Mouse (Mus musculus) spleen, adult 2 months (tissue): ENCODE results near the gene Cend1. TPM values are rescaled to one million over a fixed set of nuclear protein-coding genes. Genes with fewer than 3 reads are reported as not detected.

Experiments used
- DNase-seq, 2 experiments: peaks; one replicate each; pipeline versions ENCODE4 v3.0.0 to v3.0.0-alpha.2; 2012 to 2021; ENCODE audit warnings: low spot score in 2 of 2, low read depth in 1 of 2
- H3K27ac ChIP-seq: fragments of 200-500 bp; 2 replicates; pipeline ENCODE4 v1.5.1; 2012; ENCODE audit warnings: low read length, inconsistent platforms; ENCODE audit not compliant: insufficient read depth
- H3K27me3 ChIP-seq: fragments of 200-500 bp; 2 replicates; pipeline ENCODE4 v1.6.1; 2012; ENCODE audit warnings: mild to moderate bottlenecking, moderate library complexity, low read length, inconsistent platforms; ENCODE audit not compliant: control insufficient read depth, insufficient read depth
- H3K36me3 ChIP-seq: fragments of 200-500 bp; 2 replicates; pipeline ENCODE4 v1.6.1; 2012; ENCODE audit warnings: mild to moderate bottlenecking, low read length, inconsistent platforms; ENCODE audit not compliant: control insufficient read depth, insufficient read depth
- H3K4me1 ChIP-seq: fragments of 200-500 bp; 2 replicates; pipeline ENCODE4 v1.6.1; 2011; ENCODE audit warnings: inconsistent platforms; ENCODE audit not compliant: control insufficient read depth, insufficient read depth, insufficient read length
- H3K4me3 ChIP-seq: fragments of 200-500 bp; 2 replicates; pipeline ENCODE4 v1.5.1; 2011; ENCODE audit warnings: mild to moderate bottlenecking, inconsistent platforms; ENCODE audit not compliant: insufficient read depth, insufficient read length; ENCODE audit errors: extremely low read depth
- CTCF ChIP-seq: fragments of 200-500 bp; IDR thresholded peaks from 2 replicates; pipeline ENCODE4 v1.5.1; 2011; ENCODE audit warnings: mild to moderate bottlenecking, inconsistent platforms; ENCODE audit not compliant: insufficient read depth, insufficient read length, insufficient replicate concordance; ENCODE audit errors: extremely low read depth
- POLR2A ChIP-seq: fragments of 200-500 bp; IDR thresholded peaks from 2 replicates; pipeline ENCODE4 v1.6.1; 2011; ENCODE audit warnings: low read depth, low read length, inconsistent platforms
- WGBS: fragments of 180-500 bp; shearing (Covaris S2); methylation state at CpG from one replicate; pipeline ENCODE4 v1.1.7; 2018; 5-methylcytosine and 5-hydroxymethylcytosine counted together
- polyA plus RNA-seq: library from polyadenylated mRNA; depleted of rRNA; stranded (reverse); fragments of >200 nt; gene quantifications from 2 replicates; pipeline ENCODE4 v1.2.3, GENCODE M21; 2012; rRNA removed

Gene Cend1
- polyA plus RNA-seq = 0.08 and 0.11 TPM in 2 replicates

DNA sequence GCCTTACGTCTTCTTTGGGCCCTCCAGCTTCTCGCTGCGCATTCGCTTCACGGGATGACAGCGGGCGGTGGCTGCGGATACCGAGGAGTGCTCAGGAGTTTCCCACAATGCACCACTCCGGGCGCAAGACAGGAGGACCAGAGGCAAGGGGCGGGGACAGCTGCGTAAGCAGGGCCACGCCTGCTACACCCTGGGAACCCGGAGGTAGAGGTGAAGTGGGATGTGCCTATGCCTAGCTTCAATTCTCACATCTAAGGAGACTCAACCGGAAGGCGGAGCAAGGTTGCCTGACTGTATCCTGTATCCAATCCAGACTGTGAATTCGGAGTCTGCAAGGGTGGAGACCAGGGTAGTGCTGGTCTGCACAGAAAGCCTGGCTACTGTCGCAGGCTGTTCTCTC lies at the start of gene Cend1:
Cend1 (minus strand) TSS at position 182 of the 400 bp plus-strand sequence.
- H3K36me3 ChIP-seq = peaks cover 19% of the 10 kb centered on the region
- no peak for TF ChIP-seq POLR2A
- TF ChIP-seq CTCF = no peak
- WGBS = 60% methylated on average over 19 of the region's 19 CpGs
- H3K27me3 ChIP-seq = no peaks in the 10 kb centered on the region
- H3K27ac ChIP-seq = no peak within 1 kb of the TSS
- no peak within 1 kb of the TSS for H3K4me3 ChIP-seq
- H3K4me1 ChIP-seq = peaks cover 4% of the 10 kb centered on the region; the same call in 1 of the 2 replicates
- peak in 1 of 2 experiments; percentile 3 for DNase-seq

DNA sequence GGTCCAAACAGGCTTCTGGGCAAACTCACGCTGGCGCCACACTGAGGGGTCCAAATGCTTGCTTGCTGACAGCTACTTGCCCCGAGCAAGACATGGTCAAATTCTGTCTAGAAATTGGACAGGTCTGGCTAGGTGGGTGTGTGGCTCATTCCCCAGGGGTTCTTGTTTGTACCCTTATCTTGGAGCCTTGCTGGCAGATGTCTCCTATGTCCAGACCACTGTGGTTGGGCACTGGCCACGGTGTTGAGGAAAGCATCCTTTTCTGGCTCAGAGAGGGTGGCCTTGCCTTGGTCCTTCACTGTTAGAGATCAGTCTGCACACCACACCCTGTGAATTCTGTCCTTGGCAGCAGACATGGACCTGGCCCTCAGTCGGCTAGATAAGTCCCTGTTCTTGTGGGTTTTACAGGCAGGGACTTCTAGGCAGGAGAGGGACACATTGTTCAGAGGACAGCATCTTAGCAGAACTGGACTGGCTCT lies 49.0 kb upstream of the Cend1 start:
- Histone ChIP-seq H3K27me3 (peaks cover 14% of the 10 kb centered on the region), H3K4me1 (peaks cover 23% of the 10 kb centered on the region), H3K36me3 (no peaks in the 10 kb centered on the region), H3K27ac (peak overlapping the region; percentile 25; the same call in 1 of the 2 replicates), H3K4me3 (no peak overlapping the region)
- no peak for DNase-seq
- 13% methylated on average over 5 of the region's 5 CpGs for WGBS
- TF ChIP-seq POLR2A = no peak
- TF ChIP-seq CTCF = no peak

DNA sequence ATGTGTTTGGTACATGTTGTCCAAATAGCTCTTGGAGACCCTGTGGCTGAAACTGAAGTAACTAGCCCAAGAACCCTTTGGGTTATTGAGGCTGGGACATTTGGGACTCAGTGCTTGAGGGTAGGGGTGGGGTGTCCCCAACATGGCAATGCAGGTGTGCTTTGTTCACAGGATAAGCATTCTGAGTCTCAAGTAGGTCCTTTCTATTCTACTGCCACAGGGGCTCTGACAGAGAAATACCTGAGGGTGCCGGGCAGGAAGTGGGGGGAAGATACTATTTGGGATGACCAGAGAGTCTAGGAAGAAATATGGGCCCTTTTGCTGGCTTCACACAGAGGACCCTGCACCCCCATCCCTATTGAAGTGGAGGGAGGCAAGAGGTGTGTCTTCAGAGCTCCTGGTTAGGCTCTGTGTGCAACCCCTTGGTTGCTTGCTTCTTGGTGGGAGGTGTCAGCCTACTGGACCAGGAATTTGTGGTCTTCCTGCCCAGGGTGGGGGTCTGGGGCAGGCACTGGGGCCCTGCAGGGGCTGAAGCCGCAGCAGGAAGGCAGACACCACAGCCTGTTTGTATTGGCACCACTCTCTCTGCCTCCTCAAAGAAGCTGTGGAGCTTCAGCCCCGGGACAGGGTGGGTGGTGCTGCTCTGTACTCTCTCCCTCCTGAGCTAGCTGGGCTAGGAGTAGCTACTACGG lies 48.4 kb upstream of the Cend1 start:
- WGBS = 9% methylated on average over 4 of the region's 4 CpGs
- no peak for DNase-seq
- peaks cover 23% of the 10 kb centered on the region for H3K4me1 ChIP-seq

DNA sequence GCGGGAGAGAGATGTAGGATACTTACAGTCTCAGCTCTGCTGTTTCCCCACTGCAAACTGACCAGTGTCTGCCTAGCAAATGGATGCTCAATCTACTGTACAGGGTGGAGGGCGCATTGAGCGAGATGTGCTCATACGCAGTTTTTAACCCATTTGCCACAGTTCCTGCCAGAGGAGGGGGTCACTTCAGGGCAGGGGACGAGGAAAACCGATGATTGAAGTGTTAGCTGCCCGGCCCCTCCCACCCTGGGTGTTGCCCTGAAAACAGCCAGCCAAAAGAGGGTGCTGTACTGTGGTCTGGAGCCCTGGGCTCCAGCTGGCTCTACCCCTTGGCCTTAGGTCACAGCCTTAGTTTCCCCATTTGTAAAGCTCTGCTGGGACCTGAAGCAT lies 47.7 kb upstream of the Cend1 start:
- WGBS = 5% methylated on average over 7 of the region's 7 CpGs
- Histone ChIP-seq H3K4me1 (peaks cover 16% of the 10 kb centered on the region), H3K27me3 (peaks cover 9% of the 10 kb centered on the region), H3K27ac (peak overlapping the region; percentile 91), H3K36me3 (peaks cover 3% of the 10 kb centered on the region), H3K4me3 (peak overlapping the region; percentile 3; the same call in 1 of the 2 replicates)
- TF ChIP-seq CTCF (no peak), POLR2A (no peak)
- DNase-seq = no peak

More for the DNA sequence above, 48.4 kb upstream of the Cend1 start:
- Histone ChIP-seq H3K27ac (peak overlapping the region; percentile 91; the same call in 1 of the 2 replicates), H3K27me3 (peaks cover 14% of the 10 kb centered on the region), H3K4me3 (no peak overlapping the region), H3K36me3 (no peaks in the 10 kb centered on the region)
- TF ChIP-seq CTCF (no peak), POLR2A (no peak)

DNA sequence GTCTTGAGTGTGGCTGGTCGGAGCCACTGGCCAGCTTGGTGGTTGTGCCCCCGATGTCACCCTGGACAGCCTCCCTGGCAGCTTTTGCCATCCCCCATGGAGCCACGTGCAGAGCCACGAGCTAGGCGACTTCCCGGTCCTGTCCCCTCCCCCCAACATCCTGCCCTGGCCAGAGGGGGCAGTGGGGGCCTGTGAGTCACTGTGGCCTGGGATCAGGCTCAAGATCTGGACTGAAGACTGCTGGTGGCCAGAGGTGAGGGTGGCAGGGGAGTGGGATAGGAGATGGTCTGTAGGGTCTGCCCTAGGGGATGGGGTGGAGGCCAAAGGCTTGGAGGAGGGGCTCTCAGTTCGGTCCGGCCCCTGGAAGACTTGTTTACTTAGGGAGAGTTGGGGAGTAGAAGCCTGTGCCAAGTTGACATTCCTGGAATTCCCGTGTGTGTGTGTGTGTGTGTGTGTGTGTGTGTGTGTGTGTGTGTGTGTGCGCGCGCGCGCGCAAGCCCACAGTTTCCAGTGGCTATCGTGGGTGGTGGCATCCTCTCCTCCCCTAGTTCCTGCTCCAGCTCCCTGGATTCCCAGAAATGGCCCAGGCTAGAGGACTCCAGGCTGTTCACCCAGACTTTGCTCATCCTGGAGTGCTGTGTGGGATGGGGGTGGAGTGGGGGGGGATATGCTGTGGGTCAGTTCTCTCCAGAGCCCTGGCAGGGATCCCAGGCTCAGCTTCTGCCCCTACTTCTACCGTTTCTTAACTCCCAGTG lies 47.1 kb upstream of the Cend1 start:
- 13% methylated on average over 14 of the region's 17 CpGs for WGBS
- peak in 1 of 2 experiments; percentile 54 for DNase-seq
- Histone ChIP-seq H3K36me3 (peaks cover 3% of the 10 kb centered on the region), H3K27me3 (peaks cover 7% of the 10 kb centered on the region; the same call in 1 of the 2 replicates), H3K4me3 (peak overlapping the region; percentile 74), H3K4me1 (peaks cover 16% of the 10 kb centered on the region), H3K27ac (peak overlapping the region; percentile 91)
- no peak for TF ChIP-seq POLR2A
- no peak for TF ChIP-seq CTCF

DNA sequence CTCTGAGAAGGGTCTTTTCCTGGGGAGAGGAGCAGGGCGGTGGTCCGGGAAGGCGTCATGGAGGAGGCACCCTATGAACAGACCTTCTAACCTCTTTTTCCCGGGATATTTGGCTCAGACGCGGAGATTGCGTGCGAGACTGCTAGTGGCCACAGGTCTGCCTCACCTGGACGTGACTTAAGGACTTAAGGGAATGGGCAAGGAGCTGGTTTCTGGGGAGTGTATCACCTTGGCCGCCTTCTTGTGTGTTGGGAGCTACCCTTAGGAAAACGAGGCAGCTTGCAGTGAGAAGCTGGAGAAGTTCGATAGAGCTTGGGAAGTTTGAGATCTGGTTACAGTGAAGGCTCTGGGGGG lies 46.5 kb upstream of the Cend1 start:
- DNase-seq = no peak
- peaks cover 6% of the 10 kb centered on the region for H3K36me3 ChIP-seq
- no peak for TF ChIP-seq POLR2A
- WGBS = 2% methylated on average over 12 of the region's 12 CpGs
- H3K27me3 ChIP-seq = peaks cover 7% of the 10 kb centered on the region; the same call in 1 of the 2 replicates
- H3K4me3 ChIP-seq = peak overlapping the region; percentile 74
- H3K27ac ChIP-seq = peak overlapping the region; percentile 91
- H3K4me1 ChIP-seq = peaks cover 16% of the 10 kb centered on the region
